Mouse (Mus musculus): Measurements from ENCODE around the gene Snx20.
A peak's percentile ranks its signal among the peaks of the same experiment; 100 is the strongest.
"Not testable (repeated sequence)": the region's sequence is repeated elsewhere in the genome, so short reads cannot be mapped to it uniquely, and the experiment has no call there.

Gene Snx20

GRCm38 (mm10) chr8:88635474-88636397 is at the start of gene Snx20:
TSS of gene Snx20 (minus strand) at chr8:88636128.
- no peak for DNase-seq (ENCODE audit: low spot score in 2 of 2)

GRCm38 (mm10) chr8:88683656-88684289 is 47.8 kb upstream of the Snx20 start:
- DNase-seq (ENCODE audit: low spot score in 2 of 2), result no peak

GRCm38 (mm10) chr8:88681046-88681445 is 45.1 kb upstream of the Snx20 start:
- peak in 1 of 2 experiments; percentile 17 for DNase-seq (ENCODE audit: low spot score in 2 of 2)

GRCm38 (mm10) chr8:88680566-88680965 is 44.6 kb upstream of the Snx20 start:
- DNase-seq (ENCODE audit: low spot score in 2 of 2), result peak in 1 of 2 experiments; percentile 50

DNA sequence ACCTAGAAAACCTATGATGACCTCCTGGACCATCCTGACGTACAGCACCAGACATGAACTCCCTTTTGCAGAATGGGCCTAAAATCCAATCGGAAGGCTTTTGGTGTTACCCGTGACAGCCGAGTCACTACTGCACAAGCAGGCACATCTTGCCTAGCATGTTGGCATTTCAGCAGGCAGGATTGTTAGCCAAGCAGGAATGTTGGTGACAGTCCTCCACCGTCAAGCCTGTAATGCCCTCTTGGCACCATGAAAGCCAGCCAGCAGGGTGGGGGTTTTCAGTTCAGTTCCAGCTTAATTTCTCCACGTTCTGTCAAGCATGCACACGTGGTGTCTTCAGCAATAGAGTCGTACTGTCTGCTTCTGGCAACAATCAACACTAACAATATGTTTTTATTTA is 41.1 kb upstream of the Snx20 start:
- no peak for DNase-seq (ENCODE audit: low spot score in 2 of 2)

GRCm38 (mm10) chr8:88675372-88676165 is 39.6 kb upstream of the Snx20 start:
- peak in 1 of 2 experiments; percentile 29 for DNase-seq (ENCODE audit: low spot score in 2 of 2)

GRCm38 (mm10) chr8:88673859-88674258 is 37.9 kb upstream of the Snx20 start:
- no peak for DNase-seq (ENCODE audit: low spot score in 2 of 2)

GRCm38 (mm10) chr8:88671575-88671974 is 35.6 kb upstream of the Snx20 start:
- DNase-seq (ENCODE audit: low spot score in 2 of 2), result peak in 1 of 2 experiments; percentile 24

- no peak for DNase-seq (ENCODE audit: low spot score in 2 of 2)
Observed at GRCm38 (mm10) chr8:88670782-88671181, 34.9 kb upstream of the Snx20 start.

DNA sequence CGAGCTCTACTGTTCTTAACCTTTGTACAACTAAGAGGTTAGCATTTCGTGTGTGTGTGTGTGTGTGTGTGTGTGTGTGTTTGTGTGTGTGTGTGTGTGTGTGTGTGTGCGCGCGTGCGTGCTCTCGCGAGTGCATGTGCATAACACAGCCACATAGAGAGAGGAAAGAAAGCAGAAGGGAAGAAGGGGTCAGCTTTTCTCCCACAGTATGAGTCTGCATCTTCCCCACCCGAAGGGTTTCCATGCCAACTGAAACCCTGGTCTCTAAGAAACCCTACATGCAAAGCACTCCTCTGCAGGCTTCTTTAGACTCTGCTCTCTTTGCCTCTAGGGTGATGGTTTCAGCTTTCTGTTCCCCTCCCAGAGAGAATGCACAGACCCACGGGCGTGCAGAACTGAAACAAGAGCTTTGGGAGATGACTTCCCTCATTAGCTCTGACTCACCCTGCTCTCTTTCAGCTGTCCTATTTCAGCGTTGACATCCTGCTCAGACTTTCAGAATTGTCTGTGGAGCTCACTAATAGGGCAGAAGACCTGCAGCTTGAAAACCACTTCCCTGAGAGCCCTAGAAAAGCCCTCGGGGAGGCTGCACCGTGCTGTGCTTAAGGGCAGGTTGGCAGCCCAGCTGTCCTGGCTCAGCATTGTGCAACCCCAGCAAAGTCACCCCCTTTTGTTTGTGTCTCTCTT is 32.6 kb upstream of the Snx20 start:
- DNase-seq (ENCODE audit: low spot score in 2 of 2), result peak; percentile 57 to 62

DNA sequence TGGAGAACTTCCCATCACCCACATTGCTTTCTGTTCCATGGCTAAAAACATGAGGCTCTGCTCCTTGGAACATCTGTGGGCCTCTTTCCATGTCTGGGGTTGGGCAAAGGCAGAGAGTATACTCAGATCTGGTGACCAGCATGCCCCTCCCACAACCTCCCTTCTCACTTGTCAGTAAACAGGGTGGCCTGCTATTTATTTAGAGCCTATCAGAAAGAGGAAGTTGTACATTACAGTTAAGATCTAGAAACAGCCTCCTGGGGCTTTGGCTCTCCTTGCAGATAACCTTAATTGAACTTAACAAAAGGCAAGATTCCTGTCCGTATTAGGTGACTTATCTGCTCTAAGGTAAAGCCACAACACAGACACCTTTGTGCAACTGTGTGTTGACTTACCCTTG is 30.5 kb upstream of the Snx20 start:
- no peak for DNase-seq (ENCODE audit: low spot score in 2 of 2)

- DNase-seq (ENCODE audit: low spot score in 2 of 2), result no peak
Observed at GRCm38 (mm10) chr8:88664947-88665346, 29.0 kb upstream of the Snx20 start.

DNA sequence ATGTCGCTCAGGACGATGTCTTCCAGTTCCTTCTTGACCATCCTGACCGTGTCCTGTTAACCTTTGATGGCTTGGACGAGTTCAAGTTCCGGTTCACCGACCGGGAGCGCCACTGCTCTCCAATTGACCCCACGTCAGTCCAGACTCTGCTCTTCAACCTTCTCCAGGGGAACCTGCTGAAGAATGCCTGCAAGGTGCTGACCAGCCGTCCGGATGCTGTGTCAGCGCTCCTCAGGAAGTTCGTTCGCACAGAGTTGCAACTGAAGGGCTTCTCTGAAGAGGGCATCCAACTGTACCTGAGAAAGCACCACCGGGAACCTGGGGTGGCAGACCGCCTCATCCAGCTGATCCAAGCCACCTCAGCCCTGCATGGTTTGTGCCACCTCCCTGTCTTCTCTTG is 28.2 kb upstream of the Snx20 start:
- no peak for DNase-seq (ENCODE audit: low spot score in 2 of 2)

DNA sequence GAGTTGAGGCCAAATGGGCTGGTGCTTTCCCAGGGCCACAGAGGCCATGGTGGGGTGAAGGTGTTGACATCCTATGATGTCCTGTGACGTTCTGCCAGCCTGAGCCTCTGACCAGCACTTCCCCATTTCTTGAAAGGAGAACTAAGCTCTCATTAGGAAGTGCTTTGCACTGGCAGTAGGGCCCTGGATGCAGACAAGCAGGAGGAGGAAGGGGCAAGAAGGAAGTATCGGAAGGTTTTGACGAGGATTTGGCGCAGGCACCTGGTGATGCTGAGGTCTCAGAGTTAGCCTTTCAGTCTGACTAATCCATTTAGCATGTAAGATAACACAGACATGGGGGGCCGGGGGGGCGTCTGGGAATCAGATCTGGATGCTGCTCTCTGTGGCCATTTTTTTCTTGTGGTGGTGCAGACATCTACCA is 26.5 kb upstream of the Snx20 start:
- DNase-seq (ENCODE audit: low spot score in 2 of 2), result no peak

GRCm38 (mm10) chr8:88659873-88660272 is 23.9 kb upstream of the Snx20 start:
- no peak for DNase-seq (ENCODE audit: low spot score in 2 of 2)

DNA sequence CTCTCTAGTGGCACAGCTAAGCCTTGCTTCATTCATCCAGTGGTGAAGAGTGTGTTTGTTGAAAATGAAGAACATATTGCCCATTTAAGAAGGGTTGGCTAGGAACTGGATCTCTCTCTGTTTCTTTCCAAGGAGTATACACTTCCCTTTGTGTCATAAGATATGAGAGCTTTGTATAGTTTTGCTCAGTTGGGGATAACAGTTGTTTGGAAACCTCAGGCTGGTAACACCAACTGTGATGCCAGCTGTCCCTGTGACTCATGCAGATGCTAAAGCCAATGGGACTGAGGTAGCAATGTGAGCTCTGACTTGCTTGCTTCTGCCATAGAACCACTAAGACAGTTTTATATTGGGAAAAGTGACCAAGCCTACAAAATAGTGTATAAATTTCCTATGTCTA is 19.4 kb upstream of the Snx20 start:
- peak; percentile 66 to 75 for DNase-seq (ENCODE audit: low spot score in 2 of 2)

- not testable (repeated sequence) for DNase-seq (ENCODE audit: low spot score in 2 of 2)
Observed at GRCm38 (mm10) chr8:88651122-88651521, 15.2 kb upstream of the Snx20 start.

DNA sequence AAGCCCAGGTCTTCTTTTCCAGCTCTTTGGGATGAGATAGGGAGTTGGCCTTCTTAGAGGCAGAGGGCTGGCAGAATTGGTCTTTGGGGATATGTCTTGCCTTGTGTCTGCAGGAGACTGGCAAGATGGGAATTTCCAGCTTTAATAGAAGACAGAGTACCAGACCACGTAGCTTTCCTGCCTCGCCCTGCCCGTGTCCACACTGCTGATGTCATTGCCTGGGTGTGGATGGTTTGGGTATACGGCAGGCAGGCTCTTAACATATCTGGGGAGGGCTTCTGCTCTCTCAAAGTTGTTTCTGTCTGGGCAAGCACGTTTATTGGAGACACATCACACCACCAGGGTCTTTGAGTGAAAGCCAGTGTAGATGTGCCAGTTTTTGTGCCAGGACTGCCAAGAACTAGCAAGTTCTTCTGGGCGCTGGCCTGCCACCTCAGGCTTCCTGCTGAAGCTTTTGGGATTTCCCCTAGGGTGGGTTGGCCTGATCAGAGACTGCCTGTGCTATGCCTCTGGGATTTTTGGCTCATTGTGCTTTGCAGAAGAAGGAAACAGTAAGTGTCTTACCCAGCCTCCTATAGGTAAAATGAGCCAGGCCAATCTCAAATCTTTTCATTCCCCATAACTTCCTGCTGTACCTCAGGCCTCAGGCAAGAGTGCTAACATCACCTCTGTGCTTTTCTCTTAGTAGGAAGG is 14.2 kb upstream of the Snx20 start:
- no peak for DNase-seq (ENCODE audit: low spot score in 2 of 2)

DNA sequence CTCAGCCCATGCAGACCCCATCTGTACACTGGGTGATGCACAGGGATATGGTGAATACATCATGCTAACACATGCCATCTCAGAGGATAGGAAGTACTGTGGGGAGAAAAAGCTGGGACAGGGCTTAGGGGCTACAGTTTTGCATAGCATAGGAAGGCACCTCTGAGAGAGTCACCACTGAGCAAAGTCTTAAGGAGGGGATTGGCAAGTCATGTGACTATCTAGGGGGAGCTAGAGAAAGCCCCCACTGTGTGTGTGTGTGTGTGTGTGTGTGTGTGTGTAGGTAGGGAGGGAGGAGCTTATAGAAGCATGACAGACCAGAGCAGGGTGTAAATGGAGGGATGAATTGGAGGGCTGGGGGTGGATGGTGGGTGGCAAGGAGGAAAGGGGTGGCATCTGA is 12.4 kb upstream of the Snx20 start:
- DNase-seq (ENCODE audit: low spot score in 2 of 2), result no peak

DNA sequence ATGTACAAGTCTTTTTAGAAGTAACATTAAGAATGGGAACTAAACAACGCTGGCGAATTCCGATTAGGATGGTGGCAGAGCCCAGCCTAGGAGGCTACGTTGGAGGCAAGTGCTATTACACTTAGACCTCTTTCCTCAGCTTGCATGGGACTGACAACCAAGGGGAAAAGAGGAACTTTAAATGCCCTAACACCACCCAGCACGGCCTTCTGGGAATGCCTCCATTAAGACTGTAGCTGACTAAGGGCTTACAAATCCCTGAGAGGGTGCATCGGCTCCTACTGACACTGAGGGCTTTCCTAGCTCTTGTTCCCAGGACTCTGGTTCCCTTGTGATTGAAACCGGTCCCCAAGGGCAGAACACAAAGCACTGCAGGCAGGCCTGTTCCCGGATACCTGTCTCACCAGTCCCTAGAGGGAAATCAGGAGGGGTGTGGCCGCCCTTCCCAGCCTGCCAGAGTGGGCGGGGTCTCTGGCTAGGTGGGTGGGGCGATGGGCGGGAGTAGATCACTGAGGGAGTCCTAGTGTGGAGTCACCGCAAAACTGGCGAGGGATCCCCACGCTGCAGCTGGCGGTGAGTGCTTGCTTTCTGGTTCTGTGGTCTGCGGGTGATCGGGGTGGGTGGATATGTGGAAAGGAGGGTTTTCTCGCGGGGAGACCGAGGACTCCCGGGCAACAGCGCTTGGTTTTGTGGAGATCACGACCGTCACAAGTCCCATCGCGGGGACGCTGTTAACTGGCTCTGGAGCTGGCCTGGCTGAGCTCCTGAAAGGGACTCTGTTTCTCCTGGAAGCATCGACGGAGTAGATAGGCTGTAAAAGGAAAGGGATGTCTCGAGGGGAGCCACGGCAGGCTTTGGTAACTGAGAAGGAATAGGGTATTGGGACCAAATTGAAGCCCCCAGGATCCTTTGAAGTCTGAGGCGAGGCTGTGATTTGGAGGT is 11.2 kb upstream of the Snx20 start, which contains the start of gene Nod2:
Gene Nod2 (plus strand): TSS at position 479 of the 942 bp plus-strand sequence.
- DNase-seq (ENCODE audit: low spot score in 2 of 2), result peak in 1 of 2 experiments; percentile 36
